Mouse (Mus musculus) adipocyte (in vitro differentiated cells): ENCODE measurements around the gene Orm2.

Source experiments
- DNase-seq: peaks from one replicate; pipeline ENCODE4 v3.0.0-alpha.2; 2016; ENCODE audit warnings: low spot score

The Orm2 gene

DNA sequence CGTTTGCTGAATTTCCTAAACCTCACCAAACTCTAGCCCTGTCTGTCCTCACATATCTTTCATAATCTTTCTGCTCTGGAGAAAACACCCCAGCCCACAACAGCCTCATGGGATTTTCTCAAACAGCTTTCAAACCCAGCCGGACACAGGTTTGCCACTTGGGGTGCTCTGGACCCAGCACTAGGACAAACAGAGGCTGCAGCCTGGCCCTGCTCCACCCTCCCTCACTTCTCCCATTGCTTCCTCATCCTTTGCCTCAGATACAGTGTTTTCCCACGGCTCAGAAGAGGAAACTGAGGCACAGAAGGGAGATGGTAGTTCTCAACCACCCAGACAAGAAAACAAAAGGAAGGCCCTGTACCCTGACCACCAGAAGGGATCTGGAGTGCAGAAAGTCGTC lies 43.4 kb downstream of the Orm2 start:
- DNase-seq = no peak

DNA sequence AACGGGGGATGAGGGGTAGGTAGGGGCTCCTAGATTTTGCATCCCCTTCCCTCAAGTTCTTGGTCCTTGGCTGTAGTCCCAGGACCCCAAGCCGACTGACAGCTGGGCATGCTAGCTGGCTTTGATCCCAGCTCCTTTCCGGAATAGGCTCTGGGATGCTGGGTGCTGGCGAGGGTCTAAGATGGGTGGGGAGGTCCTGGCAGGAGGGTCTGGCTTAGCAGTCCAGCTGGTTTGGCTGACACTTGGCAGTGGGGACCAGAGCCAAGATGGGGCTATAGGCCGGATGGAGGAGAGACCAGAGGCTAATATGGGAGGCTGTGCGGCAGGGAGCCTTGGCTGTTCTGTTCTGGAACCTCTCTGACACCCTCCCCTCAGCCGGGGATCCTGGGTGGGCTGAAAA lies 46.0 kb downstream of the Orm2 start:
- DNase-seq = no peak

DNA sequence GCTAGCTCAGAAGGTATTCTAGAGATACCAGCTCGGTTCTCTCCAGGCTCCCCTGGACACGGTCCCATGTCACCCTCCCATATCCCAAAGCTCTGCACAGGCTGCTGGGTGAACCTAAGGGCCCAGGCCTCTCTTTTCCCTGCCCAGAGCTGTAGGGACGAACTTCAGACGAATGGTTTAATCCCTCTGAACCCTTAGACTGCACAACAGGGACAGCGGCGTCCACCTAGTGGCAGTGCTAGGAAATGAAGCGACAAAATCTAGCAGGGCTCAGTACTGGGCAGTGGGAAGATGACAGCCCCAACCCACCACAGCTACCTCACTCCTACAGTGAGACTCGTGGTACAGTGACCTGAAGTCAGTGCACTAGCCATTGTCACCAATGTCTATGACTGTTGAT lies 46.4 kb downstream of the Orm2 start:
- DNase-seq = peak; percentile 53

DNA sequence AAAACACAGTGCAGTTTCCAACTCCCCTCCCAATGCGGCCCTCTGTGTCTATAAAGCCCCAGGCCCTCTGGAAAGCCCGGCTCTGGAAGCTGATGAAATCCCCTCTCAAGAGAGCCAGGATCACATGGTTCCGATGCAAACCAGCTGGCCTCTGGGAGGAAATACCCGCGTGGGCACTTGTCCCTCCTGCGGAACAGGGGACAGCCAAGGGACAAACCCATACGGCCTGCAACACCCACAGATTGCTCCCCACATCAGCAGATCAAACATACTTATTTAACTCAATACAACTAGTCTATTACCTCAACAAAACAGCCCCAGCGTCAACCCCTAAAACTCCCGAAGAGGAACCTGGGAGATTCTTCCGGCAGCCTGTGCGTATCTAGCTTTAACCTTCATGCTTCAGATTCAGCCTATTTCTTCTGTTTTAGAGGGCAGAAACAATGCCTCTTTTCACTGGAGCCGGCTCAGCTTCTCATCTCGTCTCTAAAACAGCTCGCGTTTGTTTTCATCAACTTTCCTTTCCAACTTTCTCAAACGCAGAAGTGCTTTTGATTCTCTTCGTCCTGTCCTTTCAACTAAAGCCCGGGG lies 47.2 kb downstream of the Orm2 start:
- peak; percentile 30 for DNase-seq

DNA sequence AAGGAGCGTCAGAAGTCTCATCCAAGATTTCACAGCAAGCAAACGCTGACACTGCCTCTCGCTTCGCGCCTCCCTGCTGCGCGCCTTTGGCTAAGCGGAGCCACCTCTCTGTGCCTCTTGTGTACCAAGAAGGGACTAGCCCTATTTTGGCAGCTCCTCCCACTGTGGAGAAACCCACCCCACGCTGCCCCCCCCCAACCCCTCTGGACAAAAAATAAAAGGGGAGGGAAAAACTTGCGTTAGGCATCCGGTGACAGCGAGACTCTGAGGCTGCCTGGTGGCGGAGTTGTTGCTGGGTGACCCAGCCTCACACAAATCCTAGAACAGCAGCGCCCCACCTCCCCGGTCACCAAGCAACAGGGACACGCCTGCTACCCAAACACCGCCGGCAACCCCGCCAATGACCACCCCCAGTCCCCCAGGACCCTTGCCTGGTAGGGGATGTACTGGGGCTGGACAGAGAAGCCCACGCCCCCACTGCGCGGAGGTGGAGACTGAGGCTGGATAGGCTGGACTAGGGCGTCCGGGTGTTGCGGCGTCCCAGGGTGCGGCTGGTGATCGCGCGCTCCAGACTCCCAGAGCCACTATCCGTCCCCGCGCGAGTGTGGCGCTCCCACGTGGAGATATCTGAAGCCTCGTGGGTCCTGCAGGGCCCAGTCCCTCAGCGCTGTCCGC lies 47.8 kb downstream of the Orm2 start:
- peak; percentile 12 for DNase-seq

DNA sequence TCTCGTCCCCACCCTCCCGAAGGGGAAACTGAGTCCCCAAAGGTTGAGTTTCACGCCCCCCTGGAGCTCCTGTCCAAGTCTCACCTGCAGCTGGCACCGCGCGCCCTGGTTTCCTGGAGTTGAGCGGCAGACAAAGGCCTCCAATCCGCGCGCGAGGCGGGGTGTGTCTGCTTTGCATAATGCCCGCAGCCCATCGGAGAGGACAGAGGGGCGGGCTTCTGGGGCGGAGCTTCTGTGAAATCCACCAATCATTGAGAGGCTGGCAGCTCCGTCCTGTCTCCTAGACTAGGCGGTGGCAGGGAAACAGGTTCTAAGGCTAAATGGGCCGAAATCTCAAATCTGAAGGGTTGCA lies 48.3 kb downstream of the Orm2 start:
- DNase-seq = peak; percentile 67

DNA sequence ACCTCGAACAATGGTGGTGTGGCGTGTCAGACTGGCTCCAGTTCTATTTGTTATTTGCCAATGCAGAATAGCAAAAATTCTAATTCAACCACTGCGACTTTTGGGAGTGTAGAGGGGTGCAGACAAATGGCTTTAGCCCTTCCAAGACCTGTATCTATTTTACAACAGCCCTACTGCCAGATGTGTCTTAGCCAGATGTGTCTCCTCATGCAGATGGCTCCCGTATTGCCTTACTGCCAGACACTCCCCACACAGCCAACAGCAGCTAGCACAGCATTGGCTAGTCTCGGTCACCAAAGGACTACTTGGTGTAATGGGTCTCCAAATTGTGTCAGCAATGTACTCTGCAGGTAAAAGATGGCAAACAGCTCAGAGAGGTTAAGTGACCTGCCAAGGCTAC lies 49.0 kb downstream of the Orm2 start:
- DNase-seq = no peak

DNA sequence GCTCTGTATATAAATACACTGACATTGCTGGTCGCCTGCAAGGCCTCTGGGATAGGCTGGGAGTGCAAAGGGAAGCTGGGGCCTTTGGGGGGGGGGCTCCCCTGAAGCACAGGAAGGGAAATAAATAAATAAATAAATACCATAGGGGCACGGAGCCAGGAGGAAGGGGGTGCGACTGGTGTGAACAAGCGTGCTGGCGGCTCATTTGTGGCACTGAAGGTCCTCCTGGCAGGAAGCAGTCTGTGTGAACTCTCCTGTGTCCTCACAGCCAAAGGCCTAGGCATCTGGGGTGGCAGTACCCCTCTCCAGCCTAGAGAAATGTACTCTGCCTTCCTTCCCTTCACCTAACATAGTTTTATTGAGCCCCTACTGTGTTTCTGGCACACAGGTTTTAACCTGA lies 52.7 kb downstream of the Orm2 start:
- DNase-seq = no peak
